Mouse (Mus musculus) forebrain, embryonic 12.5 days (tissue): ENCODE measurements around the gene Dnajc6. TPM values are rescaled to one million over a fixed set of nuclear protein-coding genes. Genes with fewer than 3 reads are reported as not detected.

ENCODE experiments used
- ATAC-seq: fragments of 200-750 bp; cut with Nextera tagmentation; 2 replicates; pipeline ENCODE4 v1.8.0; 2017; ENCODE audit warnings: moderate TSS enrichment; ENCODE audit not compliant: low FRiP score
- H3K27ac ChIP-seq: fragments of 300-500 bp; sonication (generic); 2 replicates; pipeline ENCODE4 v1.5.1; 2016; ENCODE audit warnings: mild to moderate bottlenecking
- H3K27me3 ChIP-seq: fragments of 300-500 bp; sonication (generic); 2 replicates; pipeline ENCODE4 v1.6.1; 2016; ENCODE audit warnings: mild to moderate bottlenecking
- H3K36me3 ChIP-seq: fragments of 300-500 bp; sonication (generic); replicated peaks from 2 replicates; pipeline ENCODE4 v1.6.1; 2016; ENCODE audit warnings: mild to moderate bottlenecking
- H3K4me1 ChIP-seq: fragments of 300-500 bp; sonication (generic); 2 replicates; pipeline ENCODE4 v1.6.1; 2016
- H3K4me2 ChIP-seq: fragments of 300-500 bp; sonication (generic); 2 replicates; pipeline ENCODE4 v1.6.1; 2016; ENCODE audit warnings: mild to moderate bottlenecking, moderate library complexity
- H3K4me3 ChIP-seq: fragments of 300-500 bp; sonication (generic); replicated peaks from 2 replicates; pipeline ENCODE4 v1.5.1; 2016; ENCODE audit warnings: mild to moderate bottlenecking
- H3K9ac ChIP-seq: fragments of 300-500 bp; sonication (generic); 2 replicates; pipeline ENCODE4 v1.6.1; 2016; ENCODE audit warnings: mild to moderate bottlenecking
- H3K9me3 ChIP-seq: fragments of 300-500 bp; sonication (generic); 2 replicates; pipeline ENCODE4 v1.6.1; 2016
- WGBS: fragments of 180-500 bp; shearing (Covaris S2); methylation state at CpG from one replicate; pipeline ENCODE4 v1.1.7; 2016; 5-methylcytosine and 5-hydroxymethylcytosine counted together
- polyA plus RNA-seq: library from polyadenylated mRNA; unstranded; fragments of >200 nt; fragmentation: Nextera tagmentation; extraction: Ambion mirVana; gene quantifications from 2 replicates; pipeline ENCODE4 v1.2.1, GENCODE M21; 2016

Gene Dnajc6
- polyA plus RNA-seq, 1 experiment from 2014 or later = 8.7 TPM

DNA sequence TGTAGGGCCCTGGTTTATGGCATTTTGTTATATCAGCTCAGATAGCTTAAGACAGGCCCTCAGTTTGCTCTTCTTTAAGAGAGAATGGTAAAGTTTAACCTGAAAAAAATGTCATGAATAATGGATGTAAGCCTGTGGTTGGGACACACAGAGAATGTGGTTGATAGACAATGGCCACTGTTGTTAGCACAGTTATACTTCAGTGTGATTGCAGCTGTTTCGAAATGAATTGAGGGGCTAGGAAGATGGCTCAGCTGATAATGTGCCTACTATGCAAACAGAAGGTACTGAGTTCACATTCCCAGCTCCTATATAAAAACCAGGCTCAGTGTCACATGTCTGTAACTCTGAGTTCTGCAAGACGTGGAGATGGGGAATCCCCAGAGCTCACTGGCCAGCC lies 86.4 kb downstream of the Dnajc6 start:
- 84% methylated on average over 2 of the region's 2 CpGs for WGBS
- H3K36me3 ChIP-seq = no peaks in the 10 kb centered on the region
- no peaks in the 10 kb centered on the region for H3K27me3 ChIP-seq
- no peak overlapping the region for H3K4me2 ChIP-seq
- H3K27ac ChIP-seq = no peak overlapping the region
- no peak overlapping the region for H3K4me3 ChIP-seq
- peaks cover 11% of the 10 kb centered on the region; the same call in 1 of the 2 replicates for H3K4me1 ChIP-seq
- H3K9me3 ChIP-seq = no peaks in the 10 kb centered on the region
- H3K9ac ChIP-seq = no peak overlapping the region
- no peak for ATAC-seq

DNA sequence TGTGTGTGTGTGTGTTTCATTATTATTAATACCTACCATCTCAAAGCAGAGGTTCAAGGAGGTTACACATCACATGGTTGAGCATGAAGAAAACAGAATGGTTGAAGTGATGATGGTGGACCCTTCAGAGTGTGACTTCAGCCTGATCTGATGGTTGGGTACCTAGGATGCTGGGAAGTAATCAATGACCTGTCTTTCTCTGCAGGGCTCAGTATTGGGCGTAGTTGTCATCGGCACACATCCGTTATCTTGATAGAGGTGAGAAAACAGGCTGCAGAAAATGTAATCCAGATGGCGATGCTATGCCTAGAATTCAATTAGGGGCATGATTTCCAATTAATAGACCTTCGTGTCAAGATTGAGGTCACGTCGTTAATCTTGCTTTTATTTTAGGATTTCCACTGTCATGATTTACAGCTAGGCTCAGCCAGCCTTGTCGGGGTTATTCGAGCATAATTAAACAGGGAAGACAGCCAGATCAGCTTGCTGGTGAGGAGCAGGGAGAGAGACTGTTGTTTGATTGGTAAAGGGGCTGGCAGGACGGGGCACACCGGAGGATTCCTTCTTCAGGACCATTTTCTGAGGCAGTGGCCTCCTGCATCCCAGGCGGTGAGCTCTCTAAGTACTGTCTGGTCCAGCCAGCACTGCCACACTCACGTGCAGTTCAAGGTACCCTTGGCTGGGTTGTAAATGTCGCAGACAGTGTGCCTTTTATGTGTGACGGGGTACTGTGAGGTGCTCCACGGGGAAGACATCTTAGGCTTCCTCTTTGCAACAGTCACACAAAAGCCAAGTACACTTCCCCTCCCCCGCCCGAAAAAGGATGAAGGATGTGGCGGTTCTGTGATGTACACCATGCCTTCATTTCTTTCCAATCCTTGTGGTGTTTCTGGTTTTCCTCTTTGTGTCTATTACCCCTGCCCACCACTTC lies 88.3 kb downstream of the Dnajc6 start:
- Histone ChIP-seq H3K36me3 (no peaks in the 10 kb centered on the region), H3K27ac (peak overlapping the region; percentile 68; the same call in 1 of the 2 replicates), H3K9me3 (no peaks in the 10 kb centered on the region), H3K4me3 (no peak overlapping the region), H3K27me3 (no peaks in the 10 kb centered on the region), H3K4me2 (peak overlapping the region; percentile 27; the same call in 1 of the 2 replicates), H3K9ac (no peak overlapping the region), H3K4me1 (peaks cover 11% of the 10 kb centered on the region; the same call in 1 of the 2 replicates)
- 47% methylated on average over 19 of the region's 19 CpGs for WGBS
- ATAC-seq = peak; percentile 81

- 61% methylated on average over 8 of the region's 8 CpGs for WGBS
- H3K4me3 ChIP-seq = no peak overlapping the region
- peak overlapping the region; percentile 68; the same call in 1 of the 2 replicates for H3K27ac ChIP-seq
- peak; percentile 37; the same call in 1 of the 2 replicates for ATAC-seq
- no peak overlapping the region for H3K9ac ChIP-seq
- no peaks in the 10 kb centered on the region for H3K27me3 ChIP-seq
- no peaks in the 10 kb centered on the region for H3K36me3 ChIP-seq
- H3K9me3 ChIP-seq = no peaks in the 10 kb centered on the region
- no peak overlapping the region for H3K4me2 ChIP-seq
- H3K4me1 ChIP-seq = peaks cover 11% of the 10 kb centered on the region; the same call in 1 of the 2 replicates
Observed at GRCm38 (mm10) chr4:101585455-101586184, 89.2 kb downstream of the Dnajc6 start.

- WGBS = 73% methylated on average over 8 of the region's 8 CpGs
Observed at GRCm38 (mm10) chr4:101588932-101589331, 92.5 kb downstream of the Dnajc6 start.

GRCm38 (mm10) chr4:101589771-101590170 lies 93.3 kb downstream of the Dnajc6 start:
- Histone ChIP-seq H3K4me1 (peaks cover 10% of the 10 kb centered on the region; the same call in 1 of the 2 replicates), H3K36me3 (no peaks in the 10 kb centered on the region), H3K9me3 (no peaks in the 10 kb centered on the region), H3K4me2 (no peak overlapping the region), H3K27ac (no peak overlapping the region), H3K27me3 (no peaks in the 10 kb centered on the region), H3K9ac (no peak overlapping the region), H3K4me3 (no peak overlapping the region)
- ATAC-seq = no peak
- WGBS = 94% methylated on average over 3 of the region's 3 CpGs

More at GRCm38 (mm10) chr4:101588932-101589331, 92.5 kb downstream of the Dnajc6 start:
- no peaks in the 10 kb centered on the region for H3K9me3 ChIP-seq
- H3K27ac ChIP-seq = no peak overlapping the region
- H3K4me3 ChIP-seq = no peak overlapping the region
- H3K9ac ChIP-seq = no peak overlapping the region
- H3K27me3 ChIP-seq = no peaks in the 10 kb centered on the region
- H3K4me2 ChIP-seq = no peak overlapping the region
- no peak for ATAC-seq
- peaks cover 11% of the 10 kb centered on the region; the same call in 1 of the 2 replicates for H3K4me1 ChIP-seq
- no peaks in the 10 kb centered on the region for H3K36me3 ChIP-seq

GRCm38 (mm10) chr4:101591400-101591799 lies 95.0 kb downstream of the Dnajc6 start:
- ATAC-seq = no peak
- Histone ChIP-seq H3K9me3 (no peaks in the 10 kb centered on the region), H3K27ac (no peak overlapping the region), H3K4me2 (no peak overlapping the region), H3K4me1 (no peaks in the 10 kb centered on the region), H3K27me3 (no peaks in the 10 kb centered on the region), H3K36me3 (no peaks in the 10 kb centered on the region), H3K9ac (no peak overlapping the region), H3K4me3 (no peak overlapping the region)
- 79% methylated on average over 1 of the region's 1 CpGs for WGBS

- no peak overlapping the region for H3K4me2 ChIP-seq
- H3K4me3 ChIP-seq = no peak overlapping the region
- no peaks in the 10 kb centered on the region for H3K27me3 ChIP-seq
- no peaks in the 10 kb centered on the region for H3K36me3 ChIP-seq
- no peak overlapping the region for H3K9ac ChIP-seq
- H3K27ac ChIP-seq = no peak overlapping the region
- H3K4me1 ChIP-seq = no peaks in the 10 kb centered on the region
- WGBS = 77% methylated on average over 3 of the region's 3 CpGs
- no peaks in the 10 kb centered on the region for H3K9me3 ChIP-seq
- no peak for ATAC-seq
Observed at GRCm38 (mm10) chr4:101592466-101592865, 96.0 kb downstream of the Dnajc6 start.

GRCm38 (mm10) chr4:101601758-101602157 lies 105.3 kb downstream of the Dnajc6 start:
- H3K27me3 ChIP-seq = no peaks in the 10 kb centered on the region
- no peaks in the 10 kb centered on the region for H3K36me3 ChIP-seq
- ATAC-seq = no peak
- no peak overlapping the region for H3K27ac ChIP-seq
- no peak overlapping the region for H3K9ac ChIP-seq
- H3K4me2 ChIP-seq = no peak overlapping the region
- no peak overlapping the region for H3K4me3 ChIP-seq
- H3K9me3 ChIP-seq = no peaks in the 10 kb centered on the region
- H3K4me1 ChIP-seq = no peaks in the 10 kb centered on the region

DNA sequence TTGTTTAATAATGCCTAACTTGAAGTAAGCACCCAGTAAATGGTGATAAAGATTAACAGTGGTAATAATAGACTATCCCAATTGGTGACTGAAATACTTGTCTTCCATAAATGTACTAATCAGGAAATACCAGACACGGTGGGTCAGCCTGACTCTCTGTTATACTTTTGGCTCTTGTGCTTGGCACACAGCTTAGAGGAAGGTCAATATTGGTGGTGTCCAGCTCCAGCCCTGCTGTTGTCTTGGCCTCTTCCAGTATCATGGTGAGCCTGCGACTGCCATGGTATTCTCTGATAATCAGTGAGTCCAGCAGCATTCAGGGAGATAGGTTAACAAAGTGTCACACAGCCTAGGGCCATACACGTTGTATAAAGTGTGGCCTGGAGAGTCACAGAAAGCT lies 107.2 kb downstream of the Dnajc6 start:
- no peak for ATAC-seq
- Histone ChIP-seq H3K9ac (no peak overlapping the region), H3K27ac (no peak overlapping the region), H3K4me3 (no peak overlapping the region), H3K36me3 (no peaks in the 10 kb centered on the region), H3K27me3 (no peaks in the 10 kb centered on the region), H3K9me3 (no peaks in the 10 kb centered on the region), H3K4me2 (no peak overlapping the region), H3K4me1 (no peaks in the 10 kb centered on the region)
- WGBS = 78% methylated on average over 3 of the region's 3 CpGs

GRCm38 (mm10) chr4:101616520-101616919 lies 120.1 kb downstream of the Dnajc6 start:
- no peaks in the 10 kb centered on the region for H3K9me3 ChIP-seq

GRCm38 (mm10) chr4:101617742-101618141 lies 121.3 kb downstream of the Dnajc6 start:
- 73% methylated on average over 2 of the region's 2 CpGs for WGBS
- Histone ChIP-seq H3K27me3 (no peaks in the 10 kb centered on the region), H3K9me3 (no peaks in the 10 kb centered on the region), H3K4me3 (no peak overlapping the region), H3K9ac (no peak overlapping the region), H3K27ac (no peak overlapping the region), H3K4me1 (no peaks in the 10 kb centered on the region), H3K36me3 (no peaks in the 10 kb centered on the region), H3K4me2 (no peak overlapping the region)
- no peak for ATAC-seq

More at GRCm38 (mm10) chr4:101616520-101616919, 120.1 kb downstream of the Dnajc6 start:
- Histone ChIP-seq H3K9ac (no peak overlapping the region), H3K4me1 (no peaks in the 10 kb centered on the region), H3K36me3 (no peaks in the 10 kb centered on the region), H3K4me2 (no peak overlapping the region), H3K27ac (no peak overlapping the region), H3K4me3 (no peak overlapping the region), H3K27me3 (no peaks in the 10 kb centered on the region)
- 88% methylated on average over 5 of the region's 5 CpGs for WGBS
- no peak for ATAC-seq

- Histone ChIP-seq H3K4me1 (no peaks in the 10 kb centered on the region), H3K4me2 (no peak overlapping the region), H3K36me3 (no peaks in the 10 kb centered on the region), H3K27ac (no peak overlapping the region), H3K9me3 (no peaks in the 10 kb centered on the region), H3K27me3 (no peaks in the 10 kb centered on the region), H3K9ac (no peak overlapping the region), H3K4me3 (no peak overlapping the region)
- ATAC-seq = no peak
- 51% methylated on average over 2 of the region's 2 CpGs for WGBS
Observed at GRCm38 (mm10) chr4:101620206-101620605, 123.8 kb downstream of the Dnajc6 start.
